Mouse (Mus musculus) stomach, postnatal 0 days (tissue): ENCODE data around the gene Tac4. TPM values are rescaled to one million over a fixed set of nuclear protein-coding genes. Genes with fewer than 3 reads are reported as not detected.

Experiments used
- ATAC-seq: fragments of 200-750 bp; cut with Nextera tagmentation; 2 replicates; pipeline ENCODE4 v1.8.0; 2017; ENCODE audit not compliant: low FRiP score, low TSS enrichment
- DNase-seq: peaks from one replicate; pipeline ENCODE4 v3.0.0-alpha.2; 2016; ENCODE audit warnings: low spot score
- H3K27ac ChIP-seq: fragments of 300-500 bp; sonication (generic); replicated peaks from 2 replicates; pipeline ENCODE4 v1.5.1; 2014; ENCODE audit warnings: mild to moderate bottlenecking, control low read depth
- H3K27me3 ChIP-seq: fragments of 300-500 bp; sonication (generic); 2 replicates; pipeline ENCODE4 v1.6.1; 2014; ENCODE audit warnings: low read length; ENCODE audit not compliant: control insufficient read depth, insufficient read depth
- H3K36me3 ChIP-seq: fragments of 300-500 bp; sonication (generic); 2 replicates; pipeline ENCODE4 v1.6.1; 2014; ENCODE audit warnings: low read length, mixed read lengths; ENCODE audit not compliant: control insufficient read depth, insufficient read depth
- H3K4me1 ChIP-seq: fragments of 300-500 bp; sonication (generic); replicated peaks from 2 replicates; pipeline ENCODE4 v1.6.1; 2014; ENCODE audit warnings: antibody characterized with exemption; ENCODE audit not compliant: control insufficient read depth, insufficient read depth
- H3K4me2 ChIP-seq: fragments of 300-500 bp; sonication (generic); replicated peaks from 2 replicates; pipeline ENCODE4 v1.6.1; 2014; ENCODE audit warnings: low read depth, mild to moderate bottlenecking, control low read depth, moderate library complexity
- H3K4me3 ChIP-seq: fragments of 300-500 bp; sonication (generic); 2 replicates; pipeline ENCODE4 v1.5.1; 2014; ENCODE audit warnings: low read depth, low read length, control low read depth
- H3K9ac ChIP-seq: fragments of 300-500 bp; sonication (generic); 2 replicates; pipeline ENCODE4 v1.6.1; 2014; ENCODE audit warnings: mild to moderate bottlenecking, low read length, control low read depth, mixed read lengths
- H3K9me3 ChIP-seq: fragments of 300-500 bp; sonication (generic); 2 replicates; pipeline ENCODE4 v1.6.1; 2016; ENCODE audit warnings: low read length; ENCODE audit not compliant: control insufficient read depth
- CTCF ChIP-seq: IDR thresholded peaks from 2 replicates; pipeline ENCODE4 v1.5.1; 2016; ENCODE audit warnings: antibody characterized with exemption, low read depth, mild to moderate bottlenecking, moderate library complexity
- EP300 ChIP-seq: optimal IDR thresholded peaks from 2 replicates; pipeline ENCODE3; 2016; ENCODE audit warnings: antibody characterized with exemption
- WGBS: fragments of 180-500 bp; shearing (Covaris S2); extraction: QIAGEN DNeasy Blood & Tissue Kit; methylation state at CpG from one replicate; pipeline ENCODE4 v1.1.7; 2014; 5-methylcytosine and 5-hydroxymethylcytosine counted together
- polyA plus RNA-seq: library from polyadenylated mRNA; unstranded; fragments of >200 nt; fragmentation: Nextera tagmentation; extraction: Ambion mirVana; gene quantifications from 2 replicates; pipeline ENCODE4 v1.2.1, GENCODE M21; 2015

Tac4 gene
- polyA plus RNA-seq, 1 experiment from 2014 or later, result 0.29 TPM

- 90% methylated on average over 5 of the region's 5 CpGs for WGBS
- ATAC-seq, result no peak
- Histone ChIP-seq H3K36me3 (peaks cover 46% of the 10 kb centered on the region), H3K27ac (no peak overlapping the region), H3K27me3 (no peaks in the 10 kb centered on the region), H3K4me2 (no peak overlapping the region), H3K9ac (no peak overlapping the region), H3K9me3 (no peaks in the 10 kb centered on the region), H3K4me3 (no peak overlapping the region), H3K4me1 (no peaks in the 10 kb centered on the region)
- TF ChIP-seq CTCF, result no peak
- no peak for DNase-seq
These were observed 21.0 kb downstream of the Tac4 start for GRCm38 (mm10) chr11:95282331-95282730.

GRCm38 (mm10) chr11:95291998-95292397, 30.7 kb downstream of the Tac4 start:
- Histone ChIP-seq H3K4me1 (no peaks in the 10 kb centered on the region), H3K4me3 (no peak overlapping the region), H3K9me3 (no peaks in the 10 kb centered on the region), H3K27ac (0 out of 2 replicates have a peak overlapping the region, but pooled peaks have one; percentile 4), H3K9ac (no peak overlapping the region), H3K27me3 (no peaks in the 10 kb centered on the region), H3K36me3 (peaks cover 18% of the 10 kb centered on the region; the same call in 1 of the 2 replicates), H3K4me2 (no peak overlapping the region)
- WGBS, result 78% methylated on average over 4 of the region's 4 CpGs
- ATAC-seq (no peak), DNase-seq (no peak)
- no peak for TF ChIP-seq EP300

GRCm38 (mm10) chr11:95293017-95293624, 31.8 kb downstream of the Tac4 start:
- peak overlapping the region; percentile 14; the same call in 1 of the 2 replicates for H3K27ac ChIP-seq

DNA sequence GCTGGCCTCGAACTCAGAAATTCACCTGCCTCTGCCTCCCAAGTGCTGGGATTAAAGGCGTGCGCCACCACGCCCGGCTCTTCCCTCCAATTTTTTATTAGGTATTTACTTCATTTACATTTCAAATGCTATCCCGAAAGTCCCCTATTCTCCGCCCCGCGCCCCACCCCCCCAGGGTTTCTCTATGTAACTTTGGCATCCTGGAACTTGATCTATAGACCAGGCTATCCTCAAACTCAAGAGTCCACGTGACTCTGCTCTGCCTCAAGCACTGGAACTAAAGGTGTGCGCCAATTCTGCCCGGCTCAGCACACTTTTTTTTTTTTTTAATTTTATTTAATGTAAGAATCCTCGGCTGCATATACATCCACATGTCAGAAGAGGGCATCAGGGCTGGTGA, 34.4 kb downstream of the Tac4 start:
- H3K4me3 ChIP-seq, result no peak overlapping the region
- no peak for ATAC-seq
- WGBS, result 89% methylated on average over 13 of the region's 13 CpGs
- DNase-seq, result no peak
- H3K36me3 ChIP-seq, result peaks cover 19% of the 10 kb centered on the region
- H3K4me1 ChIP-seq, result no peaks in the 10 kb centered on the region
- no peak overlapping the region for H3K27ac ChIP-seq
- no peak overlapping the region for H3K4me2 ChIP-seq
- no peaks in the 10 kb centered on the region for H3K27me3 ChIP-seq
- no peaks in the 10 kb centered on the region for H3K9me3 ChIP-seq
- no peak overlapping the region for H3K9ac ChIP-seq
- TF ChIP-seq CTCF, result no peak
- no peak for TF ChIP-seq EP300

More at GRCm38 (mm10) chr11:95293017-95293624, 31.8 kb downstream of the Tac4 start:
- Histone ChIP-seq H3K4me3 (no peak overlapping the region), H3K27me3 (no peaks in the 10 kb centered on the region), H3K4me1 (no peaks in the 10 kb centered on the region), H3K9ac (no peak overlapping the region), H3K4me2 (no peak overlapping the region), H3K9me3 (no peaks in the 10 kb centered on the region), H3K36me3 (peaks cover 16% of the 10 kb centered on the region)
- no peak for TF ChIP-seq EP300
- no peak for TF ChIP-seq CTCF
- 77% methylated on average over 8 of the region's 8 CpGs for WGBS
- no peak for DNase-seq
- ATAC-seq, result no peak

- no peaks in the 10 kb centered on the region for H3K9me3 ChIP-seq
- H3K36me3 ChIP-seq, result peaks cover 19% of the 10 kb centered on the region
- H3K4me3 ChIP-seq, result no peak overlapping the region
- TF ChIP-seq EP300 (no peak), CTCF (peak; percentile 92)
- no peak overlapping the region for H3K9ac ChIP-seq
- DNase-seq (peak; percentile 32), ATAC-seq (no peak)
- H3K27ac ChIP-seq, result no peak overlapping the region
- no peaks in the 10 kb centered on the region for H3K27me3 ChIP-seq
- H3K4me1 ChIP-seq, result no peaks in the 10 kb centered on the region
- no peak overlapping the region for H3K4me2 ChIP-seq
- 12% methylated on average over 2 of the region's 2 CpGs for WGBS
These were observed 36.8 kb downstream of the Tac4 start for GRCm38 (mm10) chr11:95298146-95298545.

- Histone ChIP-seq H3K9me3 (no peaks in the 10 kb centered on the region), H3K4me3 (no peak overlapping the region), H3K27ac (no peak overlapping the region), H3K4me1 (no peaks in the 10 kb centered on the region), H3K27me3 (no peaks in the 10 kb centered on the region), H3K9ac (no peak overlapping the region), H3K36me3 (peaks cover 16% of the 10 kb centered on the region; the same call in 1 of the 2 replicates), H3K4me2 (no peak overlapping the region)
- 85% methylated on average over 12 of the region's 12 CpGs for WGBS
- TF ChIP-seq EP300 (no peak), CTCF (no peak)
- no peak for ATAC-seq
- no peak for DNase-seq
These were observed 38.6 kb downstream of the Tac4 start for GRCm38 (mm10) chr11:95299886-95300285.
